Mouse (Mus musculus): ENCODE data around the gene Bco1.
A peak's percentile ranks its signal among the peaks of the same experiment; 100 is the strongest.

Bco1 gene

DNA sequence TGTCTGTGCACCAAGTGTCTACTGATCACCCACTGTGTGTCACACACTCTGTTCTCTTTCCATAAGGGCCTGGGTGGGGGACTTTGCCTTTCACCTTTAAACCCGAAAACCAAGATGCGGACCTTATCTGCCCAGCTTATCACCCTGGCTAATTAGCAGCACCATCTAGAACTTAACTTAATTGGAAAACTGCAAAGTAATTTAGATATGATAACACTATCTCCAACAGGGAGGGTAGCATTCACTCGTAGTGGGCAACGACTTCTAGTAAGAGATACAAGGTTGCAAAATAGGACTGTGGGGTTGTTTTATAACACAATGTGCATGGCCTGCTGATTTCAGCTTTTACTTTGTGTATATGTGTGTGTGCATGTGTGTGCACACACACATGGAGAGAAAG lies 5.9 kb upstream of the Bco1 start:
- DNase-seq (ENCODE audit: low spot score in 2 of 2) = no peak

DNA sequence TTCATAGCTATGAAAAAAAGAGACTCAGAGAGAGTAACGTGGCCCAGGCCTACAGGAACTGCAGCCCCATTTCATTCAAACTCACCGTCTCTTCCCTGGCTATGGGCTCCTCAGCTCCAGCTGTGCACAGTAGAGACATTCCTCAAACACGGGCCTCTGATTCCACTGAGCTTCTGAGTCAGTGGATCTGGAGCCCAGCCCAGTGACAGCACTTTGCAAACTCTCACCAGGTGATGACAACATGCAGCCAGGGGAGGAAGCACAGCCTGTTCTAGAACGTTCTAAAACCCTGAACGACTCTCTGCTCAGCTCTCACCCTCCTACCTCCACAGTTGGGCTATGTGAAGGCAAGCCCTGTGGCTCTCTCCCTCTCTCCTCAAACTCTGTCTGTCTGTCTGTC lies 1.6 kb upstream of the Bco1 start:
- DNase-seq (ENCODE audit: low spot score in 2 of 2) = peak; percentile 30 to 41

DNA sequence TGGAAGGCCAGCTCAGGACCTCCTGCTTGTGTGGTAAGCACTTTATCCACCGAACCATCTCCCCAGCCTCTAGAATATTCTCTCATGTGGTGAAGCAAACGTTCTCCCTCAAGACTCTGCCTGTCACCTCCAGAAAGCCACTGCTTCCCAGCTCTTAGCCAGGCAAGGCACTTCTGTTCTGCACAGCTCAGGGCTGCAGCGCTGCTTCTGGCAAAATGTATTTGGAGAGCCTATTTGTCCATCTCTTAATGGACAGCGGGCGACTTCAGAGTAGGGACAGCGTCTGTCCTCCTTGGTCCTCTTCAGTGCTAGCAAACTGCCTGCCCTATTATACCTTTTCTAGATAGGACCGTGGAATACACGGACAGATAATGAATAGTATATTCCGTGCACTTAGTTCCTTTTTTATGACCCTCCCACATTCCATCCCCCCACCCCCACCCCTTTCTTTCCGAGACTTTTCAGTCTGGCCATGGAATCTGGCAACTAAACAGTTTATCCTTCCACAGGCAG lies 1.5 kb downstream of the Bco1 start:
- no peak for DNase-seq (ENCODE audit: low spot score in 2 of 2)

DNA sequence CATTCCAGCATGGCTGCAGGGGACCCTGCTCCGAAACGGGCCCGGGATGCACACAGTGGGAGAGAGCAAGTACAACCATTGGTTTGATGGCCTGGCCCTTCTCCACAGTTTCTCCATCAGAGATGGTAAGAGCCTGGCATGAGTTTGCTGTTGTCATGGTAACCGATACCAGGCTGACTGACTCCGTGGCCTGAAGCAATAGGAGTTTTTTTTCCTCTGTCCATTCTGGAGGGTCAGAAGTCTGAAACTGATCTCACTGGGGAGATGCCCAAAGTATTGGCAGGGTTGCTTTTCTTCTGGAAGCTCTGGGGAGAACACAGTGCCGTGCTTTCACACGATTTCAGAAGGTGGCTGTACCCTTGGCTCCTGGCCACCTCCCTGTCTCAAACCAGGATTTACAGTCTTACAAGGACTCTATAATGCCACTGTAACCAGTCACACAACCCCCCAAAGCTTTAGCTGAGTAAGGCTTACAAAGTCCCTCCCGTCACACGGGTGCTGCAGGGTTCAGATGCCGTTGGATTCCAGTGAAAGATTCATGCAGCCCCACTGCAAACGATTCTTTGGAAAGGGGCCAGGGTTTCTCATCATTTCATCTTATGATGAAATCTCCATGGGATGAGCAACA lies 2.0 kb downstream of the Bco1 start:
- no peak for DNase-seq (ENCODE audit: low spot score in 2 of 2)

DNA sequence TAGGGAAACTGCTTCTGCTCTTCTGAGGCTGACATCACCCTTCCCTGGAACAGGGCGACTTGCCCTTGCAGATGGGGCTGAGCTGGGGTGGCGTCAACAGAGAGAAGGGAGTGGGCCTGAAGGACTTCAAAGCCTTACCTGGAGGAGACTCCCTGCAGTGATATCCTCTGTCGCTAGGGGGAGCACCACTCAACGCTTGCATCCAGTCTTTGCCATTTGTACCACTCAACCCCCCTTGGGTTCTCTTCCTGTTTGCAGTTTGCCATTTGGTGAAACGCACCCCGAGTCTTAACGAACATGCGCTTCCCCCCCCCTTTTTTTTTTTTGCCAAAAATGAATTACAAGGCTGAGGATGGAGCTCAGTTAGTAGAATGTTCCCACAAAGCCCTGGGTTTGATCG lies 11.9 kb downstream of the Bco1 start:
- DNase-seq (ENCODE audit: low spot score in 2 of 2) = peak; percentile 44 to 54

DNA sequence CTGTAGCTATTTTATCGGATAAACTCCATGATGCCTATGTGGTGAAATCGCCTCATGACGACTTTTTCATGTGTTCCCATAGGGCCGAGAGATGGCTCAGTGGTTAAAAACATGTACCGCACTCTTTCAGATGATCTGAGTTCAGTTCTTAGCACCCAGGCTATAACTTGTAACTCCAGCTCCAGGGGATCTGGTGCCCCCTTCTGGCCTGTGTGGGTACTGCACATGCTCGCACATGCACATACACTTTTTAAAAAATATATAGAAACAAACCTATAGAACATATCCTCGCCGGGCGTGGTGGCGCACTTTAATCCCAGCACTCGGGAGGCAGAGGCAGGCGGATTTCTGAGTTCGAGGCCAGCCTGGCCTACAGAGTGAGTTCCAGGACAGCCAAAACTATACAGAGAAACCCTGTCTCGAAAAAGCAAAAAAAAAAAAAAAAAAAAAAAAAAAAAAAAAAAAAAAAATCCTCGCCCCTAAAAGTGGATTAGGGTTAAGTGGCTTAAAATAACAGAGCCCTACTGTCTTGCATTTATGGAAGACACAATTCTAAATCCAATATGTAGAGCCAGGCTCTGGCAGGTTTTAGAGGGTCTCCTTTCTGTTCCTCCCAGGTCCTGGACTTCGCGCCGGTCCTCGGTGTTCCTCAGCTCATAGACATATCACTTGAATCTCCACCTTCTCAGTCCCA lies 13.5 kb downstream of the Bco1 start:
- DNase-seq (ENCODE audit: low spot score in 2 of 2) = no peak

DNA sequence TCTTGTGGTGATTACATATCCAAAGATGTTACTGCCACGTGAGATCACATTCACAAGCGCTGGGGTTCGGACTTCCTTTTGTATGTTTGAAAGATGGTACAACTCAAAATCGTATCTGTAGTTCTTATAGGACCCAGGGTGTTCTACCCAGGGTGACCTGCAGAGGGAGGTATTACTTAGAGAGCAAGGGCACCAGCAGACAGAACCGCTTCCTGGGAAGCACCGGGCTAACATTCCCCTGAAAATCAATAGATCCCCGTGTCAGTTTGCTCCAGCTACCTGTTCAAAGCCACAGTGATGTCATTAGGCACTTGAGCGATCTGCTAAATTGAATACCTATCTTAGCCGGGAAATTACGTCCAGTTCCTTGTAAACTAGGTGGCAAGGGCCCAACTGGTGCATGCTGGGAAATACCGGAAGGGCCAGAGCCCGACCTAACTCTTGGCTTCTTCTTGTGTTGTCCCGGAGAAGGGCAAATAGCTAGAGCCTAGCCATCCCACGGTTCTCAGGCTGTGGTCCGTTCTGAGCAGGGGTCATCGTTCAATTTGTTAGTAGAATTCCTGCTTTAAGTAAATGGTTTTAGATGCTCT lies 14.2 kb downstream of the Bco1 start:
- no peak for DNase-seq (ENCODE audit: low spot score in 2 of 2)

DNA sequence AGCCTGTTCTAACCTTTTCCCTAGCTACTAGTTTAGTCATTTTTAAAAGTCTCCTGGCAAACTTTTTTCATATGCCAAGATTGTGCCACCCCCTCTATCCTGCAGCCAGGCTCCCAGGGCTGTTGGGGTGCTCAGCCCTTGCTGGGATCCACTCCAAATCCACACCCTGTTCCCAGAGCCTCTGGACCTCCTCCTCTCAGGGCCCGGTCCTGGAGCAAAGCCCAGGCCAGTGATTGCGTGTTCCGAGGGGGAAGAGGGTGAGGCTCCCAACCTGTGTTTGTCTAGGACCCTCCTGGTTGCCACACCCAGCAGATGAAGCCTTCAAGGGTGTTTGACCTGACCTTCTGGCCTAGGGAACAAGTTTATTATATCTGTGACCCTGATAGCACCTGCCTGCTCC lies 16.0 kb downstream of the Bco1 start:
- DNase-seq (ENCODE audit: low spot score in 2 of 2) = no peak

DNA sequence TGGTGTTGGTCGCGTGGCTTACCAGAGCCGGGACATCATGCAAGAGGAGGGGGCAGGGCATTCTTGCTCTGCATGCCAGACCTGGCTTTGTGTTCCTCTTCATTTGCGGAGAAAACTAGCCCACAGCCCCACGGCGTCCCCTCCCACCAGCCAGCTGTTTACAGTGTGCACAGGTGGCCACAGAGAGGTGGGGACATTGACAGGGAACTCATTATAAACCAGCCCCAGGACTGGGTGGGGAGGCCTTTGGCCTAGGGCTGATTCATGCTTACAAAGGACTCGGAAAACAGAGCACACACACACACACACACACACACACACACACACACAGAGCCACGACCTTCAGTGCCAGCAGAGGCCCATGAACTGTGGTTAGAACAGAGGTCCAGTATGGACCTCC lies 16.6 kb downstream of the Bco1 start:
- no peak for DNase-seq (ENCODE audit: low spot score in 2 of 2)

DNA sequence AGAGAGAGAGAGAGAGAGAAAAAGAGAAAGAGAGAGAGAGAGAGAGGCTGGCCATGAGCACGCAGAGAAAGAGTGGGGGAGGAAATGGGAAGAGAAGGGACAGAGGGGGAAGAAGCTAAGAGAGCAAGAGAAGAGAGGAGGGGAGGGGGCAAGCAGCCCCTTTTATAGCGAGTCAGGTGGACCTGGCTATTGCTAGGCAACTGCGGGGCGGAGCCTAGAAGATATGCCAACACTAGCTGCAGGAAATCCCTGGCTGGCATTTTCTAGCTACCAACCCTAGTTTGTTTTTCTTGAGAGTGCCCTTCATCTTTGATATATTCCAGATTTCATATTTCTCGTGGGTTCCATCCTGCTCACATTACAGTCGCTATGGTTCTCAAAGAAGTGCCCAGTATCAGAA lies 19.4 kb downstream of the Bco1 start:
- no peak for DNase-seq (ENCODE audit: low spot score in 2 of 2)

DNA sequence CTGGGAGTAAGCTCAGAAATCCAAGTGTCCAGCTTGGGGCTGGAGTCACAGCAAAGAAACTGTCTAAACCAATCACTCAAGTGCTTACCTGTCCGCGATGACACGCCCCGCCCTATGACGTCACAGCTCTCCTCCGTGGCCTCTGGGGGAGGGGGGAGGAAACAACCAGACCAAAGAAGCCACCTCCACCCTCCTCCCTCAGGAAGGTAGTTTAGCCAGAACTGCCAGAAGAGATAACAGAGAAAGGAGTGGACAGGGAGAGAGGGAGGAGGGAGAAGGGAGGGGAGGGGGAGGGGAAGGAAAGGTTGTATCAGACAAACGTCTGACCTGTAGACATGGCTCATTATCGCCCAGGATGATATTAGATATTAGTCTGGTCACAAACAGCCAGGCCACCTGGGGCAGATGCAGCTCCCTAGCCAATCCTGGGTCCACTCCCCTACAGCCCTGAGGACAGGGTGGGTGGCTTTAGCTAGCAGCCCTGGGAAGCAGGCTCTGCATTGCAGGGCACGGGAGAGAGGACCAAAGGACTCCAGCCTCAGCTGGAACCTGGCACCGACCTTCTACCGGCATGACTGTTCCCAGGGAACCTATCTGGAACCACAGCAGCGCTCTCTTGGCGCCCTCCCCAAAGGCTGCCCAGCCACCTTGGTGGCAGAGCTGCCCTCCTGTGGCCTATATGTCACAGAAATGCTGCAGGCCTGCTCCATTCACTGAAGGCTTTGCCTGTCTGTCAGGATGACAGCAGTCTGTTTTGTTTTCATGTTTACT lies 20.2 kb downstream of the Bco1 start:
- no peak for DNase-seq (ENCODE audit: low spot score in 2 of 2)

DNA sequence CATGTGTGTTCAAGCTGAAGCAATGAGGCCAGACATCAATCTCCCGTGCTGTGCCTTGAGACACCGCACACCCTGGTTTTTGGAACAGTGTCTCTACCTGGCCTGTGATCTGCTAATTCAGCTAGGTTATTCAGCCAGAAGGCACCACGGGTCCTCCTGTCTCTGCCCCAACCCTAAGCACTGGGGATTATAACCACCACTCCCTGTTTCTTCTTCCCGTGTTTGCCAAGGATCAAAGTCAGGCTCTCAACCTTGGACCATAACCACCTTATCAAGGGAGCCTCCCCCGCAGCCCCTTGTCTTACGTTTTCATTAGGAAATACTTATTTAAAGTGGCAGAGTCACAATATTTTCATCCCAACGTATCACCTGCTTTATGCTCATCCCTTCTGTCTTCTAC lies 20.9 kb downstream of the Bco1 start:
- DNase-seq (ENCODE audit: low spot score in 2 of 2) = no peak

DNA sequence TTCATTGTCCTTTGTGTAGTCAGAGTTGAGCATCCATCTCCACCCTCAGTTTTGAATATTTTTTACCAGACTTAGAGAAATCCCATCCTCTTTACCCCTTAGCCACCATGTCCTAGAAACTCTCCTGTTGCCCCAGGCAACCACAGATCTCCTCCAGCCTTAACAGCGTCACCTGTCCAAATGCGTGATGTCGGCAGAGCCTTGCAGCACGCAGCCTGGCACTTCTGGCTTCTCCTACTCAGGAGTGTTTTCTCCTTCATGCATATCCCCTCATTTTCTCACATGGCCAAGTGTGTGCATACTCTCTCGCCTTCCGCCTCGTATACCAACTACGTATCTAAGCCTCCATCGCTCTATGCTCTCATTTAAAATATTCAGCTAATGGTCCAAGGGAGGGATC lies 22.8 kb downstream of the Bco1 start:
- peak in 1 of 2 experiments; percentile 17 for DNase-seq (ENCODE audit: low spot score in 2 of 2)

DNA sequence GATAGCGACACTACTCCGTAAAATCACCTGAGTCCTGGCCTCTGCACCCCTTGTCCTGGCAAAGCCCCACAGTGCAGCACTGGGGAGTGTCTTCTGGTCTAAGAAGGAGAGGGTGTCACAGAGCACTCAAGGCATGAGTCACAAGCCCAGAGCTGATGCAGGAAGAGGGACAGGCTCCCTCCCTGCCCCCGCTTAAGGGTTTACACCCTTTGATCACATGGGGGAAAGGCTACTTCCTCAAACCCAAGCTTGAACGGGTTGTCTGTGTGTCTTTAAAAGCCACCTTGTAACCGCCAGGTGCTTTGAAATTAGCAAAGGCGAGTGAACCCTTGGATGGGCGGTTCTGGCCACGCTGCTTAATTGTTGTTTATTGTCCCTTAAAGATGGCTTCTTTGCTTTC lies 25.6 kb downstream of the Bco1 start:
- no peak for DNase-seq (ENCODE audit: low spot score in 2 of 2)

DNA sequence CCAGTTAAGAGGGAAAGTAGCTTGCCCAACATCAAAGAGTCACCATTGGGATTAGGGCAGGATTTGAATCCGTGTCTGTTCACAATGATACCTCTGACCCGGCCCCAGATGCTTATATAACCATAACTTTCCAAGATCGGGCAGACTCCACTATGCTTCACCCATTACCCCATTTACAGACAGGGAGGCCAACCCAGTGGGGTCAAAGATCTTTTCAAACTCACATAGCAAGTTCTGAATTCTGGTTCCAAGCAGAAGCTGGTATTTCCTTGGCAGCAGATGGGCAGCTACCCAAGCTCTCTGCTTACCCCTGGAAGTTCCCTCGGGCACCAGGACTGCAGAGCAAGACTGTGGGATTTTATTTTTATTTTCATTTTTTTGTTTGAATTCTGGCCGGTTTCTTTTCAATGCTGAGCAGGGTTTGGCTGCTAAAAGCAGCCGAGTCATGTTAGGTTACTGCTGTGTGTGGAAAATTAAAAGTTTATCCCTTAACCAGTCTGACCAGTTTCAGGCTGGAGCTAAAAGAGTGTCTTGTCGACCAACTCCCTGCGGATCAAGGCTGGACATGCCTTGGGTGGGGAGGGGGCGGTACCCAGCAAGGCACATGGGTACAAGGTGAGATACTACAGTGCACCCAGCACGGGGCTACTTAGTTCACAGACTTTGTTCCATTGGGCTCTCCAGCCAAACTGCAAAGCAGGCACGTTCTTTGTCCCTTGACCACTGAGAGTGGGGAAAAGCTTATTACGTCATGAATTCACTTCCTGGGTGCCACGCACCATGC lies 28.4 kb downstream of the Bco1 start:
- DNase-seq (ENCODE audit: low spot score in 2 of 2) = no peak

DNA sequence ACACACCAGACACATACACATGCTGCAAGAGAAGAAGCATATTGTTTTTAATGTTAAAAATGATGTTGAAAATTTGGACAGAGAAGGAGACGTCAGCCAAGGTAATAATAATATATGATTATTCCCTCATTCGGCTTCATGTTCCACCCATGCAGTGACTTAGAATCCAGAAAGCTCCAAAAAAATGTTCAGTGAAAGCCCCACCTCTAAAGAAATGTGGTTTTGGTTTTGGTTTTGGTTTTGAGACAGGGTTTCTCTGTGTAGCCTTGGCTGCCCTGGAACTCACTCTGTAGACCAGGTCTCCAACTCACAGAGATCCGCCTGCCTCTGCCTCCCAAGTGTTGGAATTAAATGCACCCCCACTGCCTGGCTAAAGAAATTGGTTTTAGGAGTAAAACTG lies 30.2 kb downstream of the Bco1 start:
- no peak for DNase-seq (ENCODE audit: low spot score in 2 of 2)

DNA sequence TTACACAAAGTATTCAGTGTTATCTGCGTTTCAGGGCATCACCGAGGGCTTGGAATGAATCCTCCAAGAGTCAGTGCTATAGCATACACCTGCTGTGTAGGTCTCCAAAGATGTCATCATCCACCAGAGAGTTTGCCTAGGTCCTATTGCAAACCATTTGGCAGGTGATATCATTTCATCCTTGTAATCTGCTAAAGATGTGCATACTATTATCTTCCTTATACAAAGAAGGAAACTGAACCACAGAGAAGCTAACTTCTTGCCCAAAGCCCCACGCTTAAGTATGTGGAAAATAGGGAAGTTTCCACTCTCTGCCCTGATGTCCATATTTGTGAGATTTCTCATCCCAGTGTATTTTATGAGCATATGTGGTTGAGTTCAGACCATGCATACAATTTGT lies 30.8 kb downstream of the Bco1 start:
- DNase-seq (ENCODE audit: low spot score in 2 of 2) = no peak

DNA sequence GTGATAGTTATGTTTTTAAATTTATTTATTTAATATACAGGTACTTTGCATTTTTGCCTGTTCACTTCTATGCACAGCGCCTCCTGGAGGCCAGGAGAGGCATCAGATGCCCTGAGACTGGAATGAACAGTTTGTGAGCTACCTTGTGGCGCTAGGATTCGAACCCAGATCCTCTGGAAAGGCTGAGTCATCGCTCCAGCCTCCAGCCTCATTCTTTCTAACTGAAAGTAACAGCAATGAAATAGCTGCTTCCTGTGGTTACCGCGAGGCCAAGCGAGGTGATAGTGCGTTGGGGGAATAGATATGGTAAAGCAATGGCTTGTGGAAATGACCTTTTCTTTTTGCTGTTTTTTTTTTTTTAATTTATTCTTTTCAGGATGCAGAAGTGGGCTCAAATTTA lies 31.4 kb downstream of the Bco1 start:
- no peak for DNase-seq (ENCODE audit: low spot score in 2 of 2)

DNA sequence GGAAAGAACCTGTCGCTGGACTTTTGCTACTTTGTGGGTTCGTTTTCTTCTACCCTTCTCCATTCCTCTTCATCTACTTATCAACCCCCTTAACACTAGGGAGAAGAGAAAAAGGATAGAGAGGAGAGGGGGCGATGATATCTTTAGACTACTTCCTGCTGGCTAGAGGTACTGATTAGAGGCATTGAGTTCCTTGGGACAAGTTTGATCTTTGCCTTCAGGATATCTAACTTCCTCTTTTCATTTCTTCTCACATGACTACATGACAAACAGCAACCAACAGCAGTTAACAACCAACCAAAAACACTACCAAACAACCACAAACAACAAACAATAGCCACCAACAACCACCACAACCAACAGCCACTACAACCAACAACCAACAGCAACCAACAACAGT lies 38.0 kb downstream of the Bco1 start:
- DNase-seq (ENCODE audit: low spot score in 2 of 2) = no peak

DNA sequence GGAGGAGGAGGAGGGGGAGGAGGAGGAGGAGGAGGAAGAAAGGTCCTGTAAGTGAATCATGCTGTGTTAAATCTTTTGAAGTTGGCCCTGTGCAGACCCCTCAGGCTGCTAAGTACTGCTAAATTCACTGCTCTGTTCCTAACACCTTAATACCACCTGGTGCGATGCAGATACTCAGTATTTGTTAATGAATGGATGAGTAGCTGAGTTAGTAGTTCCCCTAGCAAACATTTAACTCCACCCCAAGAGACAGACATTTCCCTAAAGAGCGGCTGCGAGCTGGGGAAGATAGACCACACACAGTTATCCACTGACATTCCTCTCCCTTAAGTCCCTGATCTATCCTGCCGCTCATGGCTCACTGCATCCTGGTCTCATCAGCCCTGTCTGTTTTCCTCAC lies 40.7 kb downstream of the Bco1 start:
- DNase-seq (ENCODE audit: low spot score in 2 of 2) = no peak

DNA sequence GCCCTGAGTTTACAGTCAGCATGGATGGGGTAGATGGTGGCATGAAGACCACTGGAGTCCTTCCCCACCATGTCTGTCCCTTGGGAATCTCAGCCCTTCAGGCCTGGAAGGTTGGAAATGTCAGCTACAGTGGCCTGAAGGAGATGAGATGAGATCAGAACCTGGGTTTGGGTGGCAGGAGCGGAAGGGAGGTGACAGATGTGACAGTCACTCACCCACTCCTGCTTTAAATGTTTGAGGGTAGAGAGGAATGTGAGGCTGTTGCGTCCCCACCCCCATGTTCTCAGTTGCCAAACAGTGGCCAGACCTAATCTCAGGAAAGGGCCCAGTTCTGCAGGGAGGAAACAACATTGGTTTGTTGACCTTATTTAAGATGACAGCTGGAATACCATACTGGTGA lies 41.1 kb downstream of the Bco1 start:
- no peak for DNase-seq (ENCODE audit: low spot score in 2 of 2)

DNA sequence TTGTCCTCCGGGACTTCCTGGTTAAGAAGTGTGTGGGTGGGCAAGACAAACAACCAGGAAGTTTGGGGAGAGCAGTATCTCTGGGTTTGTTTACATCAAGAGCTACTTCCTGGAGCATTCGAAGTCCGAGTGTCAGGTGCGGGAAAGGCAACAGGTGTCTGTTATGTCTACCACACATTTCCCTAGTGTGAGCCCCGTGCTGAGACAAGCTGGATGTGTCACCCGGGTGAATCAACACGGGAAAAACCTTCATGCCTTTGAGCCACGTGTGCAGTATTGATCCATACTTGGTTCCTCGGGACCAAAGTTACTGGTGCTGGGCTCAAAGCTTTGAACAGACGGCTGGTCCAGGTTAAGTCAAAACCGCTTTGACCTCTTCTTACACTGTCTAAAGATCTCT lies 41.7 kb downstream of the Bco1 start:
- DNase-seq (ENCODE audit: low spot score in 2 of 2) = no peak

Measured in right cerebral cortex, postnatal 36 days (tissue).